Mouse (Mus musculus) G1E-ER4 (cell line): Measurements from ENCODE around the gene B3gnt6. TPM values are rescaled to one million over a fixed set of nuclear protein-coding genes. Genes with fewer than 3 reads are reported as not detected.

Source experiments
- GATA1 ChIP-seq: IDR thresholded peaks from one replicate; pipeline ENCODE4 v1.8.0; 2012; ENCODE audit warnings: low read length, inconsistent platforms
- polyA plus RNA-seq: library from polyadenylated mRNA; stranded (reverse); fragments of >175 nt; gene quantifications from 2 replicates; pipeline ENCODE4 v1.2.3, GENCODE M21; 2012

Gene B3gnt6
- polyA plus RNA-seq, 1 experiment = 0.17 TPM

DNA sequence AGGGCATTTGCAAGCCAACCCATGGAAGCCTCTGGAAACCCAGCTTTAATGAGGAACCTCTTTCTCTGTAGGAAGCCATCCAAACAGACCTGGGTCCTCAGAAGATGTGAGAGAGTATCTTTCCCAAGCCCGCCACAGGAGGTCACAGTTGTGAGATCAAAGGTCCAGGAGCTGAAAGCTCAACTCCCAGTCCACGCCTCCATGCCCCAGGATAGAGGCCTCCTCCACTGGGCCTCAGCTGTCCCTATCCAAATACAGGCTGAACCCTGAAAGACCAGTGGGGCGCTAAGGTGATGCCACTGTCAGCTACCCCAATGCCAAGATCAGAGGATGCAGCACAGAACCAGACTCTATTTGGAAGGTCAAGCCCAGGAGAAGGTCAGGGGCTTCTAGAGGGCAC lies 56.6 kb downstream of the B3gnt6 start:
- no peak for TF ChIP-seq GATA1

Other genes with a start within 250 kb of the B3gnt6 start
- gene Myo7a, start 80.0 kb downstream of the B3gnt6 start, polyA plus RNA-seq = 0.02 TPM in 1 of 2 replicates, not detected in the other
- gene Omp, start 54.0 kb downstream of the B3gnt6 start, polyA plus RNA-seq = not detected in 2 replicates
- gene Capn5, start 21.2 kb downstream of the B3gnt6 start, polyA plus RNA-seq = 0.51 and 0.69 TPM in 2 replicates
- gene Acer3, start 121.7 kb upstream of the B3gnt6 start, polyA plus RNA-seq = 5.4 and 16.3 TPM in 2 replicates
- not detected in 2 replicates for gene Tsku, start 161.8 kb upstream of the B3gnt6 start, polyA plus RNA-seq
- gene Gucy2d, start 240.9 kb upstream of the B3gnt6 start, polyA plus RNA-seq = not detected in 2 replicates